Mouse (Mus musculus): ENCODE data around the gene Fbxw16. TPM values are rescaled to one million over a fixed set of nuclear protein-coding genes. Genes with fewer than 3 reads are reported as not detected.
"Not testable (repeated sequence)": the region's sequence is repeated elsewhere in the genome, so short reads cannot be mapped to it uniquely, and the experiment has no call there.

The Fbxw16 gene
- polyA plus RNA-seq (2015; fragmentation: Nextera tagmentation; extraction: Ambion mirVana), result not detected in 2 replicates

GRCm38 (mm10) chr9:109449040-109449439, at the start of gene Fbxw16:
Gene Fbxw16, minus strand, starts transcription at chr9:109449140.
- H3K27ac ChIP-seq, result no peak within 1 kb of the TSS
- H3K4me1 ChIP-seq, result no peaks in the 10 kb centered on the region
- H3K4me3 ChIP-seq, result no peak within 1 kb of the TSS
- H3K27me3 ChIP-seq, result no peaks in the 10 kb centered on the region
- H3K36me3 ChIP-seq (ENCODE audit: poor library complexity, severe bottlenecking), result no peaks in the 10 kb centered on the region
- no peaks in the 10 kb centered on the region for H3K9me3 ChIP-seq (replicated peaks)
- H3K9ac ChIP-seq, result no peak within 1 kb of the TSS
- no peak within 1 kb of the TSS for H3K4me2 ChIP-seq
- ATAC-seq, result no peak

GRCm38 (mm10) chr9:109495775-109496174, 46.8 kb upstream of the Fbxw16 start, which contains the start of gene Fbxw19:
Gene Fbxw19, minus strand, starts transcription at chr9:109495875.
- H3K27me3 ChIP-seq; H3K36me3 ChIP-seq (ENCODE audit: poor library complexity, severe bottlenecking); H3K9ac ChIP-seq; ATAC-seq; H3K27ac ChIP-seq; H3K4me2 ChIP-seq; H3K4me1 ChIP-seq; H3K4me3 ChIP-seq; H3K9me3 ChIP-seq (replicated peaks): not testable (repeated sequence)
- WGBS, result 78% methylated on average over 1 of the region's 1 CpGs

- H3K4me1 ChIP-seq, result no peaks in the 10 kb centered on the region
- 82% methylated on average over 1 of the region's 1 CpGs for WGBS
- H3K36me3 ChIP-seq (ENCODE audit: poor library complexity, severe bottlenecking), result no peaks in the 10 kb centered on the region
- no peaks in the 10 kb centered on the region for H3K9me3 ChIP-seq (replicated peaks)
- no peaks in the 10 kb centered on the region for H3K27me3 ChIP-seq
- H3K4me3 ChIP-seq, result no peak overlapping the region
- H3K4me2 ChIP-seq, result no peak overlapping the region
- ATAC-seq, result no peak
- no peak overlapping the region for H3K9ac ChIP-seq
- H3K27ac ChIP-seq, result no peak overlapping the region
These were observed 16.0 kb downstream of the Fbxw16 start for GRCm38 (mm10) chr9:109432956-109433355.

DNA sequence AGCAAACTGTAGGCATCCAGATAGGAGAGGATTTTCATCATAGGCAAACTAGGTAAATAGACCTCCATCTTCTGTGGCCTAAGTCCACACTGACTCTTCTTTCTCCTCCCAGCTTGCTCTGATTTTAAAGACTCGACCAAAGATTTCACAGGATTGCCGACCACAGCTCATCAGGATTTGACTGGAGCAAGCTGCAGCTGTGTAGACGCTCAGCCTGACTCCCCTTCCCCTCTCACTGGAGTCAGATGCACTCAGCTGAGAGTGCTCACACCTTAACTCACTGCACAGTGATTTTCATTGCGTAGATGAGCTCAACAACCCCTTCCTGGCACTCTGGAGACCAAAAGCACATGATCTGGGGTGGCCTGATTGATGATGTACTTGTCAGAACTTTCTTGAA, 44.7 kb downstream of the Fbxw16 start, which contains the start of gene Fbxw22:
TSS of gene Fbxw22 (minus strand) at position 101 of the 400 bp plus-strand sequence.
- H3K4me1 ChIP-seq; H3K36me3 ChIP-seq (ENCODE audit: poor library complexity, severe bottlenecking); H3K4me3 ChIP-seq; H3K27ac ChIP-seq; H3K9me3 ChIP-seq (replicated peaks); H3K27me3 ChIP-seq; ATAC-seq; H3K9ac ChIP-seq; H3K4me2 ChIP-seq: not testable (repeated sequence)
- WGBS, result 80% methylated on average over 4 of the region's 4 CpGs

Other genes with a start within 250 kb of the Fbxw16 start
- not detected in 2 replicates for gene Fbxw20, start 214.4 kb downstream of the Fbxw16 start, polyA plus RNA-seq (2015; fragmentation: Nextera tagmentation; extraction: Ambion mirVana)
- not detected in 2 replicates for gene Fbxw14, start 161.5 kb downstream of the Fbxw16 start, polyA plus RNA-seq (2015; fragmentation: Nextera tagmentation; extraction: Ambion mirVana)
- not detected in 2 replicates for gene Fbxw28, start 109.5 kb downstream of the Fbxw16 start, polyA plus RNA-seq (2015; fragmentation: Nextera tagmentation; extraction: Ambion mirVana)
- not detected in 2 replicates for gene Fbxw22, start 44.8 kb downstream of the Fbxw16 start, polyA plus RNA-seq (2015; fragmentation: Nextera tagmentation; extraction: Ambion mirVana)
- not detected in 2 replicates for gene Fbxw19, start 46.7 kb upstream of the Fbxw16 start, polyA plus RNA-seq (2015; fragmentation: Nextera tagmentation; extraction: Ambion mirVana)
- not detected in 2 replicates for gene Fbxw15, start 119.1 kb upstream of the Fbxw16 start, polyA plus RNA-seq (2015; fragmentation: Nextera tagmentation; extraction: Ambion mirVana)
- gene Fbxw24, start 176.9 kb upstream of the Fbxw16 start, polyA plus RNA-seq (2015; fragmentation: Nextera tagmentation; extraction: Ambion mirVana), result not detected in 2 replicates
- gene Fbxw25, start 215.5 kb upstream of the Fbxw16 start, polyA plus RNA-seq (2015; fragmentation: Nextera tagmentation; extraction: Ambion mirVana), result not detected in 2 replicates

Data from forebrain, embryonic 13.5 days (tissue).